Mouse (Mus musculus): ENCODE data around the gene Cryba2. TPM values are rescaled to one million over a fixed set of nuclear protein-coding genes. Genes with fewer than 3 reads are reported as not detected.

The Cryba2 gene
- polyA plus RNA-seq, 1 experiment from 2014 or later, result not detected

DNA sequence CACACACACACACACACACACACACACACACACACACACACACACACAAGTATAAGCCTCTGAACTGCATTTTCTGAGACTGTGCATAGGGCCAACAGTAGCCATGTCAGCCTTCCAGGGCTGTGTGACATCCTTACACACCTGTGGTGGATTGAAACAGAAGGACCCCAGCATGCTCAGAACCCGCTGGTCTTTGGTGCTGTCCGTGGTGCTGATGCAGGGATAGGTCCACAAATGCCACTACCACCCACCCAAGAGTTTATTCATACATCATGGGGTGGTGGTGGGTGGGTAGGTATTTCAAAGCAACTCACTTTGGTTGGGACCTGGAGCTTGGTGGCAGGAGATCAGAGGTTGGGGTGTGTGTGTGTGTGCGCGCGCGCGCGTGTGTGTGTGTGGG is 1.4 kb downstream of the Cryba2 start:
- Histone ChIP-seq H3K4me1 (replicated peaks; ENCODE audit: control insufficient read depth, insufficient read depth, low read length) (peaks cover 7% of the 10 kb centered on the region), H3K27me3 (replicated peaks; ENCODE audit: control insufficient read depth, insufficient read depth, low read length) (peaks cover 85% of the 10 kb centered on the region), H3K9me3 (ENCODE audit: control insufficient read depth, low read length) (no peaks in the 10 kb centered on the region), H3K36me3 (ENCODE audit: control insufficient read depth, insufficient read depth) (no peaks in the 10 kb centered on the region), H3K9ac (replicated peaks; ENCODE audit: low read depth, low read length) (no peak overlapping the region), H3K4me2 (ENCODE audit: low read length) (no peak overlapping the region), H3K27ac (ENCODE audit: low read length) (no peak overlapping the region), H3K4me3 (replicated peaks; ENCODE audit: low read length) (no peak overlapping the region)
- WGBS, result 3% methylated on average over 2 of the region's 8 CpGs
- no peak for ATAC-seq

DNA sequence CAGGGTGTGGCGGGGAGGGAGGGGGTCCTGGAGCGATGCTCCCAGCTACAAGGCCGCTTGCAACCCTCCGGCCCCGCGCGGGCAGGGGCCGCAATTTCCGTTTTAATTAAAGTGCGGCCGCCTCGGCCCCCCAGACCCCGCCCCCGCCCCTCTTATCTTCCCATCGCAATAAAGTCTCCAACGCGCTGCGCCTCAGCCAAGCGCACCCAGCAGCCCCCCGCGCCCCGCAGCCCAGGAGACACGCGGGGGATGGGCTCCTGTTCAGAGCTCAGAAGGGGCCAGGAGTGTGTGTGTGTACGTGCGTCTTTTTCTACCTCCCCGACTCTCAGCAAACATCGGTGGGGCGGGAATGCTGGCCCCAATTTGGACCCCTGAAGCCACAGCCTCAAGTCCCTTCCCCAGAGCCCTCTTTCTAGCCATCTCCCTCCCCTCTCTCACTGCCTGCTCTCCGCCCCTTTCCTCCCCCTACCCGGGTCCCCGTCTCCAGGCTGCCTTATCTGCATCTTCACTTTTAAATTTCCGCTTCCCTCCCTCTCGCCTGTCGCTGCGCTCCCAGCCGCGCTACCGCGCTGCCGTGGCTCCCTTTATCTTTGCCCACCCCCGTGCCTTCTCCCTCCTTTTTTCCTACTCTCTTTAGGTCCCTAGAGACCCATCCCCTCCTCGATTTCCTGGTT is 7.4 kb downstream of the Cryba2 start, which contains the start of gene Fev:
Gene Fev, minus strand, starts transcription at position 51 of the 674 bp plus-strand sequence.
- Histone ChIP-seq H3K4me1 (replicated peaks; ENCODE audit: control insufficient read depth, insufficient read depth, low read length) (peaks cover 24% of the 10 kb centered on the region), H3K27ac (ENCODE audit: low read length) (no peak within 1 kb of the TSS), H3K36me3 (ENCODE audit: control insufficient read depth, insufficient read depth) (no peaks in the 10 kb centered on the region), H3K9me3 (ENCODE audit: control insufficient read depth, low read length) (no peaks in the 10 kb centered on the region), H3K9ac (replicated peaks; ENCODE audit: low read depth, low read length) (no peak within 1 kb of the TSS), H3K4me2 (ENCODE audit: low read length) (peak within 1 kb of the TSS; percentile 23; the same call in 1 of the 2 replicates), H3K27me3 (replicated peaks; ENCODE audit: control insufficient read depth, insufficient read depth, low read length) (peaks cover 86% of the 10 kb centered on the region), H3K4me3 (replicated peaks; ENCODE audit: low read length) (peak within 1 kb of the TSS; percentile 16)
- under 1% methylated on average over 43 of the region's 43 CpGs for WGBS
- ATAC-seq, result no peak

DNA sequence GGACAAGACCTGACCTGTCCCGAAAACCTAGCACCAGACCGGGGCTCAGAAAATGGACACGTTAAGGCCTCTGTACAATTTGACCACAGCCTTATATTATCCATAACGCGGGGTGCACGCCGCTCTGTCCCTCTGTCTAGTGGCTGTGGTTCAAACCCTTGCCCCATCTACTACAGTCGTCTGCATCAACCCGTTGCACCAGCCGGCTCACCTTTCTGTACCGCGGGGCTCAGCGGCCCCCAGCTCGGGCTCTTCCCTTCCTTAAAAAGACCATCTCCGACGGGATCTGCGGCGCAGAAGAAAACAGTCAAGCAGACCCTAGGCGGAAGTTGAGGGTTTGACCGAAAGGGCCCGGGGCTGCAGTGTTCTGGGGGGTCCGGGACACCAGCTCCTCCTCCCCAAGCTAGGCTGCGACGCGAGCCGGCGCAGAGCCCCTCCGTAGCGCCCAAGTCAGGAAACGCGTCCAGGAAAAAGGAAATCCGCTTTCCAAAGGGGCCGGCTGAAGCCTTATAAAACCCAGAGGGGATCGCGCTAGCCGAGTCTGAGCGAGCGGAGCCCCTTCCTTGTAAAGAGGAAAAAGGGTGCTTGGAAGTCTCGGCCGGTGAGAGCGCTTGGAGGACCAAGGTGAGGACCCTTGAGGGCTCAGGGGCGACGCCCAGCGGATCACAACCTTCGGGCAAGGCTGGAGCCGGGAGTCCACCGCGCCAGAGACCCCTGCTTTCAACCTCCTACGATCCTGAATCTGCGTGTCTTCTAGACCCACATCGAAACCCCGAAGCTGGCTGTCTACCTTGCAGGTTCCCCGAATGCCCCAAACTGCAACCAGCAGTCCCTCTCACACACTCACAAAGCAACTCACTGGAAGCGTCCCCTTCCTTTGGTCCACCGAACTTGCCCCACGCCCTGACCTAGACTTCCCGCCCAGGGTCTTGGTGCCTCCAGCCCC is 8.5 kb downstream of the Cryba2 start:
- H3K9ac ChIP-seq (replicated peaks; ENCODE audit: low read depth, low read length), result no peak overlapping the region
- no peak overlapping the region for H3K27ac ChIP-seq (ENCODE audit: low read length)
- H3K4me1 ChIP-seq (replicated peaks; ENCODE audit: control insufficient read depth, insufficient read depth, low read length), result peaks cover 24% of the 10 kb centered on the region
- peaks cover 79% of the 10 kb centered on the region for H3K27me3 ChIP-seq (replicated peaks; ENCODE audit: control insufficient read depth, insufficient read depth, low read length)
- under 1% methylated on average over 57 of the region's 57 CpGs for WGBS
- H3K4me2 ChIP-seq (ENCODE audit: low read length), result peak overlapping the region; percentile 23; the same call in 1 of the 2 replicates
- H3K4me3 ChIP-seq (replicated peaks; ENCODE audit: low read length), result peak overlapping the region; percentile 16
- no peaks in the 10 kb centered on the region for H3K36me3 ChIP-seq (ENCODE audit: control insufficient read depth, insufficient read depth)
- H3K9me3 ChIP-seq (ENCODE audit: control insufficient read depth, low read length), result no peaks in the 10 kb centered on the region
- ATAC-seq, result no peak

DNA sequence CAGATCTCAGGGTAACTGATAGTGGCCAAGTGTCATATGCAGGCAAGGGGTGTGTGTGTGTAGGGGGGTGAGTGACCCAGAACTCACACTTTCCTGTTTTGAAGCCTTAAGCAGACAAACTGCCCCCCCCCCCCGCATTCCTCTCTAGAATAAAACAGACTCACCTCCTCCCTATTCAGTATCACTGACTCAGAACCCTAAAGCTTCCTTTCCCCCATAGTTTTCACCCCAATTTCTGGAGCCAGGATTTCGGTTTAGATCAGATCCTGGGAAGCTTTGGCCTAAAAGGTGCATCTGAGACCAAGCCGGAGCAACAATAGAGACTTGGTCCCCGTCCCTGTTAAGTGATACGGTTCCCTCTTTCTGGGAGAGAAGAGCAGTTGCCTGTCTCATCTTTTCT is 9.5 kb downstream of the Cryba2 start:
- Histone ChIP-seq H3K9me3 (ENCODE audit: control insufficient read depth, low read length) (no peaks in the 10 kb centered on the region), H3K4me3 (replicated peaks; ENCODE audit: low read length) (no peak overlapping the region), H3K4me1 (replicated peaks; ENCODE audit: control insufficient read depth, insufficient read depth, low read length) (peaks cover 24% of the 10 kb centered on the region), H3K4me2 (ENCODE audit: low read length) (no peak overlapping the region), H3K9ac (replicated peaks; ENCODE audit: low read depth, low read length) (no peak overlapping the region), H3K36me3 (ENCODE audit: control insufficient read depth, insufficient read depth) (no peaks in the 10 kb centered on the region), H3K27me3 (replicated peaks; ENCODE audit: control insufficient read depth, insufficient read depth, low read length) (peaks cover 81% of the 10 kb centered on the region), H3K27ac (ENCODE audit: low read length) (no peak overlapping the region)
- 7% methylated on average over 5 of the region's 5 CpGs for WGBS
- ATAC-seq, result no peak

DNA sequence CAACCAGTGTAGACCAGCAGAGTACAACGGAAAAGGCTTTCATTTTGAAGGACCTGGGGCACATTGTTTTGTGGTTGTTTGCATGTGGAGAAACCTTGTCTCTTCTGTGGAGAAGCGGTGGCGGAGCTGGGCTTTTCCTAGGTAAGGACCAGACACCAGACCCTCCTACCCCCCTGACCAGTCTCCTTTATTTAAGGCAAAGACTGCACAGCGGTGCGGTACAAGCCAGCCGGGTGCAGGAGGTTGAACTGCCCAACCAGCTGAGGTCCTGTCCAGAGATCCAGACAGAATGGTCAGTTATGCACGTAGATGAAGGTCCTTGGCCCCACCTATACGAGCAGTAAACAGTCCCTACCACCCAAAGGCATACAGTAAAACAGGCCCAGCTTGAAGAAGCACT is 10.1 kb downstream of the Cryba2 start:
- Histone ChIP-seq H3K4me2 (ENCODE audit: low read length) (no peak overlapping the region), H3K27ac (ENCODE audit: low read length) (no peak overlapping the region), H3K9me3 (ENCODE audit: control insufficient read depth, low read length) (no peaks in the 10 kb centered on the region), H3K27me3 (replicated peaks; ENCODE audit: control insufficient read depth, insufficient read depth, low read length) (peaks cover 77% of the 10 kb centered on the region), H3K36me3 (ENCODE audit: control insufficient read depth, insufficient read depth) (no peaks in the 10 kb centered on the region), H3K9ac (replicated peaks; ENCODE audit: low read depth, low read length) (no peak overlapping the region), H3K4me1 (replicated peaks; ENCODE audit: control insufficient read depth, insufficient read depth, low read length) (peaks cover 24% of the 10 kb centered on the region), H3K4me3 (replicated peaks; ENCODE audit: low read length) (no peak overlapping the region)
- no peak for ATAC-seq
- 3% methylated on average over 8 of the region's 8 CpGs for WGBS

DNA sequence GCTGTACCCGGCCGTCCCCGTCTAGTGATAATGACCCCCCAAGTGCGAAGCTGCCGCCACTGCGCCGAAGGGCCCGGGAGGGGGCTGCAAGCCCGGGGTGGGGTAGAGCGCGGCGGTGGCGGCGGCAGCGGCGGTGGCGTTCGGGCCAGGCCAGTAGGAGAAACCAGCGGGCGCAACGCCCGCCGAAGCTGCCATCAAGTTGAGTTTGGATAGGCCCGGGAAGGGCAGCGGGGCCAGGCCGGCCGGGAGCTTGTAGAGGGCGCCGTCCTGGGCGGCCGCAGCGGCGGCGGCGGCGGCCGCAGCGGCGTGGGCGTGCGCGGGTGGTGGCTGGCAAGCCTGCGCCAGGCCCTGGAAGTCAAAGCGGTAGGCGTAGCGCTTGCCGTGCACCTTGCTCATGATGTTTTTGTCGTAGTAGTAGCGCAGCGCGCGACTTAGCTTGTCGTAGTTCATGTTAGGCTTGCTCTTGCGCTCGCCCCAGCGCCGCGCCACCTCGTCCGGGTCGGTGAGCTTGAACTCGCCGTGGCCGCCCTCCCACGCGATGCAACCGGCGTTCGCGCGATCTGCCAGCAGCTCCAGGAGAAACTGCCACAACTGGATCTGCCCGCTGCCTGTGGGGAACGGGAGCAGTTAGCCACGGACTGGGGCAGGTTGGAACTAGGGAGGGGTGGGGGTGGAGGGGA is 10.7 kb downstream of the Cryba2 start:
- Histone ChIP-seq H3K9me3 (ENCODE audit: control insufficient read depth, low read length) (no peaks in the 10 kb centered on the region), H3K4me2 (ENCODE audit: low read length) (peak overlapping the region; percentile 65), H3K4me1 (replicated peaks; ENCODE audit: control insufficient read depth, insufficient read depth, low read length) (peaks cover 24% of the 10 kb centered on the region), H3K9ac (replicated peaks; ENCODE audit: low read depth, low read length) (peak overlapping the region; percentile 31; the same call in 1 of the 2 replicates), H3K36me3 (ENCODE audit: control insufficient read depth, insufficient read depth) (no peaks in the 10 kb centered on the region), H3K27me3 (replicated peaks; ENCODE audit: control insufficient read depth, insufficient read depth, low read length) (peaks cover 72% of the 10 kb centered on the region), H3K4me3 (replicated peaks; ENCODE audit: low read length) (peak overlapping the region; percentile 42), H3K27ac (ENCODE audit: low read length) (no peak overlapping the region)
- WGBS, result under 1% methylated on average over 71 of the region's 74 CpGs
- peak; percentile 32; the same call in 1 of the 2 replicates for ATAC-seq

DNA sequence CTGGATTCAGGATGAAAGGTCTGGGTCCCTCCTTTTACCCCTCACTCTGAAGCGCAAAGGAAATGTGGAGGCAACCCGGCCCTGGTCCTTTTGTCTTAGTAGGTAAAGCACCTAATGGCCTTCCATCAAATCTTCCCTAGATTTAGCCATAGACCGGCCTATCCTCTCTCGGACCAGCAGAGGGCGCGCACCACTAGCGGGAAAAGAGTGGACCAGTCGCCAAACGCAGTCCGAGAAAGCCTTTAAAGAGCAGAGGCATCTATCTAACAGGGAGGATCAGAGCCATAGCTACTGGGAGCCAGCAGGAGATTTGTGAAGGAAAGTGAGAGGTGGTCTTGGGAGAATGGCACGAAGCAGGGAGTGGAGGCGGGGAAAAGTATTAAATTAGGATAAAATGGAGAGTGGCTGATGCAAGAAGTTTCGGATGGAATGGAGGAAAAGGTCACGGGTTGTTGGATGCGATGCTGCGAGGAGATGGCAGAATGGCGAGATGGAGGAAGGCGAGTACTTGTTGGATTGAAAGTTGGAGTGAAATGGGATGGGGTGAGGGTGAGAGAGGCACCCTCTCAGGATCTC is 12.1 kb downstream of the Cryba2 start:
- no peak overlapping the region for H3K27ac ChIP-seq (ENCODE audit: low read length)
- WGBS, result 2% methylated on average over 18 of the region's 18 CpGs
- no peaks in the 10 kb centered on the region for H3K9me3 ChIP-seq (ENCODE audit: control insufficient read depth, low read length)
- 0 out of 2 replicates have a peak overlapping the region, but pooled peaks have one; percentile 25 for H3K4me2 ChIP-seq (ENCODE audit: low read length)
- H3K9ac ChIP-seq (replicated peaks; ENCODE audit: low read depth, low read length), result no peak overlapping the region
- peaks cover 24% of the 10 kb centered on the region for H3K4me1 ChIP-seq (replicated peaks; ENCODE audit: control insufficient read depth, insufficient read depth, low read length)
- 0 out of 2 replicates have a peak overlapping the region, but pooled peaks have one; percentile 10 for H3K4me3 ChIP-seq (replicated peaks; ENCODE audit: low read length)
- ATAC-seq, result peak; percentile 62
- peaks cover 63% of the 10 kb centered on the region for H3K27me3 ChIP-seq (replicated peaks; ENCODE audit: control insufficient read depth, insufficient read depth, low read length)
- H3K36me3 ChIP-seq (ENCODE audit: control insufficient read depth, insufficient read depth), result no peaks in the 10 kb centered on the region

DNA sequence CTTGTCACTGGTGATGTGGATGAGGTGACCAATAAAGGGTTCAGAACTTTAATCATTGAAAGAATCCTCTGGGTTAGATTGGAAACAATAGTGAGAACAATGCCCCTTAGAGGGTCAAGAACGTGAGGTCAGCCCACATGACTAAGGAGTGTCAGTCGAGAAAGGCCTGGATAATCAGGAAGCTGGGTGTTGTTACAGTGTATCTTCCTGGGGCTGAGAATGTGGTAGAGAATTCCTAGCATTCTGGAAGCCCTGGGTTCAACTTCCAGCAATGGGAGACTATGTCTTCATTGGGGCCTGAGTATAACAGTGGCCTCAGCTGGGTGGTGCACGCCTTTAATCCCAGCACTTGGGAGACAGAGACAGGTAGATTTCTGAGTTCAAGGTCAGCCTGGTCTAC is 15.7 kb downstream of the Cryba2 start:
- Histone ChIP-seq H3K4me1 (replicated peaks; ENCODE audit: control insufficient read depth, insufficient read depth, low read length) (peaks cover 8% of the 10 kb centered on the region), H3K27ac (ENCODE audit: low read length) (no peak overlapping the region), H3K4me2 (ENCODE audit: low read length) (no peak overlapping the region), H3K9me3 (ENCODE audit: control insufficient read depth, low read length) (no peaks in the 10 kb centered on the region), H3K36me3 (ENCODE audit: control insufficient read depth, insufficient read depth) (no peaks in the 10 kb centered on the region), H3K9ac (replicated peaks; ENCODE audit: low read depth, low read length) (no peak overlapping the region), H3K27me3 (replicated peaks; ENCODE audit: control insufficient read depth, insufficient read depth, low read length) (peaks cover 32% of the 10 kb centered on the region), H3K4me3 (replicated peaks; ENCODE audit: low read length) (no peak overlapping the region)
- no peak for ATAC-seq
- 65% methylated on average over 3 of the region's 3 CpGs for WGBS

Data from forebrain, embryonic 16.5 days (tissue).